Mouse (Mus musculus): Measurements from ENCODE around the gene She. TPM values are rescaled to one million over a fixed set of nuclear protein-coding genes. Genes with fewer than 3 reads are reported as not detected.

Gene She
- polyA plus RNA-seq, 1 experiment from 2014 or later: 3.1 TPM

DNA sequence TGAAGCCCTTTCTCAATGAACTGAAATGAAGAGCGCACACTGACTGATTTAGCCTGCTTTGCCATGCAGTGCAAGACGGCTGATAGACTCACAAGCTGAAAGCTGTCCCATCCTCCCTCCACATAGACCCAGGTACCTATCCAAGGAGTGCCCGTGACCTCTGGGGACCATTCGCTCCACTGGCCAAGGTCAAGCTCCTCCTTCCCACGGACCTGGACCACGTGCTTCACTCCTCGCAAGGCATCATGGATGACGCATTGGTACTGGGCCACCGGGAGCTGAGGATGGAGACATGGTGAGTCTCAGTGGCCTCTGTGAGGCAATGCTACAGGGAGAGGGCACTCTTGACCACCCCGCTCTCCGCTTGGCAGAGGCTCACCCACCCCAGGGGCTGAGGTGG is 54.6 kb downstream of the She start:
- Histone ChIP-seq H3K4me2 (ENCODE audit: low read depth, severe bottlenecking) (no peak overlapping the region), H3K9ac (ENCODE audit: low read length) (no peak overlapping the region), H3K4me3 (ENCODE audit: low read depth, low read length) (no peak overlapping the region), H3K27me3 (ENCODE audit: control insufficient read depth, insufficient read depth, low read length) (no peaks in the 10 kb centered on the region), H3K27ac (replicated peaks; ENCODE audit: low read depth, low read length) (no peak overlapping the region), H3K4me1 (ENCODE audit: control insufficient read depth, insufficient read depth, low read length) (peaks cover 5% of the 10 kb centered on the region), H3K9me3 (ENCODE audit: control insufficient read depth, low read length) (no peaks in the 10 kb centered on the region), H3K36me3 (ENCODE audit: control insufficient read depth, insufficient read depth, low read length) (no peaks in the 10 kb centered on the region)
- WGBS: 92% methylated on average over 11 of the region's 11 CpGs
- DNase-seq (ENCODE audit: low spot score): no peak
- ATAC-seq (ENCODE audit: insufficient number of reproducible peaks, low FRiP score, low TSS enrichment, low read depth): no peak

DNA sequence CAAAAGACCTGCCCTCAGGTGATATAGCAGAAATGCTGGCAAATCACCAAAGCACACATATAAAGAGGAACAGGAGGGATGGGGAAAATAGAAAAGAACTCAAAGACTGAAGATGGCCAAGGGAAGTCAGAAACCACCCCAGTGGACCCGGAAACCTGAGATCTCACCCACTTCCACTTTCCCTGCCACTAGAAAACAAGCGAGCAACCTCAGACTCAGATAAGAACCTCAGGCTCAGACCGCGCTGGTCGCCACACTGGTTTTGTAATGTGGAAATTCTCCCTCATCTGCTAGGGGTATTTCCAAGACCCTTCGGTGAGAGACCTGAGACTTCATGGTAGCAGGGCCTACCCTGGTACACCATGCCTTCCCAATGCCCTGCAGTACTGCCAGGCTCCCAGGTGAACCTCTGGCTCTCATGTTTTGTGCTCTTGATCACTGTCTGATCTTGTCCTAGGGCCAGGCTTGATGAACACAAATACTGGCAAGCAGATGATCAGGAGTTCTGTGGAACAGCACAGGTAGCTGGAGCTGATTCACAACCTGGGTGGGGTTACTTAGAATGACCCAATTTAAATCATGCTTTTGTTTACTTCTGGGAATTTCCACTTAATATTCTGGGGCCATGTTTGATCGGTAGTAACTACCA is 56.5 kb downstream of the She start:
- no peak for ATAC-seq (ENCODE audit: insufficient number of reproducible peaks, low FRiP score, low TSS enrichment, low read depth)
- Histone ChIP-seq H3K4me3 (ENCODE audit: low read depth, low read length) (no peak overlapping the region), H3K4me1 (ENCODE audit: control insufficient read depth, insufficient read depth, low read length) (peaks cover 5% of the 10 kb centered on the region), H3K27ac (replicated peaks; ENCODE audit: low read depth, low read length) (no peak overlapping the region), H3K27me3 (ENCODE audit: control insufficient read depth, insufficient read depth, low read length) (no peaks in the 10 kb centered on the region), H3K36me3 (ENCODE audit: control insufficient read depth, insufficient read depth, low read length) (no peaks in the 10 kb centered on the region), H3K4me2 (ENCODE audit: low read depth, severe bottlenecking) (no peak overlapping the region), H3K9ac (ENCODE audit: low read length) (no peak overlapping the region), H3K9me3 (ENCODE audit: control insufficient read depth, low read length) (no peaks in the 10 kb centered on the region)
- WGBS: 93% methylated on average over 7 of the region's 7 CpGs
- no peak for DNase-seq (ENCODE audit: low spot score)

DNA sequence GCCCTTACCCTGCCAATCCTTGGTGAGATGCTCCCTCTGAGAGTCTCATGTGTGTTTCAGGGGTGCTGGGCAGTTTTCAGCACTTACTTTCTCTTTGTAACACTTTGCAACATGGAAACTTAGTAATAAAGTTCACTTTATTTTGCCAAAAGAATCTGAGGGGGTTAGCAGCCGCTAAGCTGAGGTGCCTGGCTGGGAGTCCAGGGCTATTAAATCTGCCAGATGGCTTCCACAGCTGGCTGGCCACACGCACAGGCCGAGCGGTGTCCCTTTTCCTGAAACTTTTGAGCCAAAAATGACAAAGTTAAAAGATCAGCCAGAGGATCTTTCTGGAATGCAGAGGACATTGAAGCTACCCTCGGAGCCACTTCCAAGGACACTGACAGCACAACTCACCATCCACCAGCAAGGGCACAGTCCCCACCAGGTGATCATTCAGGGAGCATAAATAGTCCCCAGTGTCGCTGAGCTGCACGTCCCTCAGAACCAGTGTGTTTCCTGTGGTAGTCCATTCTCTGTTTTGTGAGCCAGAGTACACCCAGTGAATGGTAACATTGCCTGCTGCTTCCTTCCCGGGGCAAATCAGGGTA is 58.8 kb downstream of the She start:
- Histone ChIP-seq H3K27ac (replicated peaks; ENCODE audit: low read depth, low read length) (peak overlapping the region; percentile 49), H3K4me1 (ENCODE audit: control insufficient read depth, insufficient read depth, low read length) (peaks cover 5% of the 10 kb centered on the region), H3K4me2 (ENCODE audit: low read depth, severe bottlenecking) (no peak overlapping the region), H3K9ac (ENCODE audit: low read length) (no peak overlapping the region; the same call in 1 of the 2 replicates), H3K36me3 (ENCODE audit: control insufficient read depth, insufficient read depth, low read length) (no peaks in the 10 kb centered on the region), H3K27me3 (ENCODE audit: control insufficient read depth, insufficient read depth, low read length) (no peaks in the 10 kb centered on the region), H3K9me3 (ENCODE audit: control insufficient read depth, low read length) (no peaks in the 10 kb centered on the region), H3K4me3 (ENCODE audit: low read depth, low read length) (no peak overlapping the region)
- DNase-seq (ENCODE audit: low spot score): peak; percentile 58
- 37% methylated on average over 8 of the region's 8 CpGs for WGBS
- no peak for ATAC-seq (ENCODE audit: insufficient number of reproducible peaks, low FRiP score, low TSS enrichment, low read depth)

DNA sequence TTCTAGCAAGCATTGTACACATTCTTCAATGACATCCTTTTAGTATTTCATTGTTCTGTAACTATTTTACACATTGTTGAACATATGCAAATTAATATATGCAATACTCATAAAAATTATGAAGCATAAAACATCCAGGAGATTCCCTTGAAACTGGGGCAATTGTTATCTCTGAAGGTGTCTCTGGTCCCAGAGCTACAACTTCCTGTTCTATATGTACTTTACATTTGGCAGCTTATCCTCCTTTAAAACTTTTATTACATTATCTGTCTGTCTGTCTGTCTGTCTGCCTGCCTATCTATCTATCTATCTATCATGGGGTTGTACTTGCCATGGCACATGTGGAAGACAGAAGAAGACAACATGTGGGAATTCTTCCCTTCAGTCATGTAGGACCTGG is 60.5 kb downstream of the She start:
- Histone ChIP-seq H3K4me2 (ENCODE audit: low read depth, severe bottlenecking) (no peak overlapping the region), H3K9ac (ENCODE audit: low read length) (no peak overlapping the region), H3K4me1 (ENCODE audit: control insufficient read depth, insufficient read depth, low read length) (peaks cover 5% of the 10 kb centered on the region), H3K4me3 (ENCODE audit: low read depth, low read length) (no peak overlapping the region), H3K36me3 (ENCODE audit: control insufficient read depth, insufficient read depth, low read length) (no peaks in the 10 kb centered on the region), H3K27ac (replicated peaks; ENCODE audit: low read depth, low read length) (no peak overlapping the region), H3K27me3 (ENCODE audit: control insufficient read depth, insufficient read depth, low read length) (no peaks in the 10 kb centered on the region), H3K9me3 (ENCODE audit: control insufficient read depth, low read length) (no peaks in the 10 kb centered on the region)
- no peak for ATAC-seq (ENCODE audit: insufficient number of reproducible peaks, low FRiP score, low TSS enrichment, low read depth)
- no peak for DNase-seq (ENCODE audit: low spot score)

DNA sequence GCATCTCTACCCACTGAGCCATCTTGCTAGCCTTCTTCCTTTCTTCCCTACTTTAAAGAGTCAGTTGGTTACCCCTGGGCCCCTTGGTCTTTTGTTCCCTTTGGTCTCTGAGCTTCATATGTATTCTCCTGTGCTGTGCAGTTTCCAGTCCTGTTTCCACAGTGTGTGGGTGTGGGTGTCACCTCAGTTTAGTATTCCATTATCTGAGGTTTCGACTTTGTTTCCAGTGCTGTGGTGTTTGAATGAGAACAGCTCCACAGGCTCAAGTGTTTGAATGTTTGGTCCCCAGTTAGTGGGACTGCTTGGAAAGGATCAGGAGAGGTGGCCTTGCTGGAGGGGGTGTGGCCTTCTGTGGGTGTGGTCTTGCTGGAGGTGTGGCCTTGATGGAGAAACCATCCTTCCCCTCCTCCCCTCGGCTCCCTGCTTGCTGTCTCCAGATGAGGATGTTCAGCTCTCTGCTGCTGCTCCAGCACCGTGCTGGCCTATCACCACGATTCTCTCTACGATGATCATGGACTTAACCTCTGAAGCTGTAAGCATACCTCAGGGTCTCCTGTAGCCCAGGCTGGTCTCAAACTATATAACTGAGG is 61.4 kb downstream of the She start:
- no peak for DNase-seq (ENCODE audit: low spot score)
- no peak overlapping the region for H3K4me3 ChIP-seq (ENCODE audit: low read depth, low read length)
- WGBS: 86% methylated on average over 5 of the region's 5 CpGs
- H3K36me3 ChIP-seq (ENCODE audit: control insufficient read depth, insufficient read depth, low read length): no peaks in the 10 kb centered on the region
- H3K4me2 ChIP-seq (ENCODE audit: low read depth, severe bottlenecking): no peak overlapping the region
- ATAC-seq (ENCODE audit: insufficient number of reproducible peaks, low FRiP score, low TSS enrichment, low read depth): no peak
- no peak overlapping the region for H3K9ac ChIP-seq (ENCODE audit: low read length)
- H3K27ac ChIP-seq (replicated peaks; ENCODE audit: low read depth, low read length): no peak overlapping the region
- no peaks in the 10 kb centered on the region for H3K9me3 ChIP-seq (ENCODE audit: control insufficient read depth, low read length)
- H3K27me3 ChIP-seq (ENCODE audit: control insufficient read depth, insufficient read depth, low read length): no peaks in the 10 kb centered on the region
- peaks cover 5% of the 10 kb centered on the region for H3K4me1 ChIP-seq (ENCODE audit: control insufficient read depth, insufficient read depth, low read length)

DNA sequence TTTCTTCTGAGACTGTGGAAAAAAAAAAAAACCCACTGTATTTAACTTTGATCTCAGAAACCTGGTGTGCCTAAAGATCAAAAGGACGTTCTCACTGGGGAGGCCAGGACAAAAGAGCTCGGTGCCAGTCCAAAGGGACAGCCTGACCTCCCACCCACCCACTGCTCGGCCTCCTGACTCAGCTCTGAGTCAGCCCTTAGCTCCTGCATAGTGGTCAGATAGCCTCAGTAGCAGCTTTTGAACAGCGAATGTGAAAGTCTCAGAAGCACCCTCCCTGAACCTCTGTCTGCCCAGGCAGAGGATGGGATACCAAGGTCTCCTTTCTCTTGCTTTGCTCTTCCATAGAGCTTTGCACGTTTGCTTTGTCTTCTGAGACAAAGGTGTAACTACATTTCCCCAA is 65.4 kb downstream of the She start:
- Histone ChIP-seq H3K27me3 (ENCODE audit: control insufficient read depth, insufficient read depth, low read length) (no peaks in the 10 kb centered on the region), H3K27ac (replicated peaks; ENCODE audit: low read depth, low read length) (no peak overlapping the region), H3K4me3 (ENCODE audit: low read depth, low read length) (no peak overlapping the region), H3K4me1 (ENCODE audit: control insufficient read depth, insufficient read depth, low read length) (no peaks in the 10 kb centered on the region), H3K9me3 (ENCODE audit: control insufficient read depth, low read length) (no peaks in the 10 kb centered on the region), H3K4me2 (ENCODE audit: low read depth, severe bottlenecking) (no peak overlapping the region), H3K9ac (ENCODE audit: low read length) (no peak overlapping the region), H3K36me3 (ENCODE audit: control insufficient read depth, insufficient read depth, low read length) (no peaks in the 10 kb centered on the region)
- no peak for DNase-seq (ENCODE audit: low spot score)
- 26% methylated on average over 5 of the region's 5 CpGs for WGBS
- no peak for ATAC-seq (ENCODE audit: insufficient number of reproducible peaks, low FRiP score, low TSS enrichment, low read depth)

DNA sequence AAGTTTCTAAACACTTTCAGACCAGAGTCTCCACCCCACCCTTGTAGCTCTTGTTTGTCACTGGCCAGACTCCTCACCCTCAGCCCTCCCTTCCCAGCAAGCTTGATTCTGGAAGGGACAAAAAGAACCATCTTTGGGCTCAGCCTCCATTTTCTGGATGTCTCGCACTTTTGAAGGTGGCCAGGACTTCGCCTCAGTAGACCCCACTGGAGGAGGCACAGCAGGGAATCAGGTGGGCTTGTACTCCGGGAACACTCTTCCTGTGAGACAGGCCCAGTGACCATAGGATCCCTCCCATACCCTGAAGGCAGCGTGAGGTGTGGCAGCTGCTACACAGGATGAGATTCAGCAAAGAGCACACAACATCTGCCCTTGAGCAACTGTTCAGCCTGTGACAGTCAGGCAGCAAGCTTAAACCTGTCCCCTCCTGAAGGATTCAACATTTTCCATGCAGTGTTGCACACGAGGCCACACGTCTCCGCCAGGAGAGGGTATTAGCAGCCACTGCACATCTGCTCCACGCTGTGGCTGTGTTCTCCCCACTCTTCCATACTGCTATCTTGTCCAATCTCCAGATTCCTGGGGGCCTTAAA is 66.1 kb downstream of the She start:
- H3K4me2 ChIP-seq (ENCODE audit: low read depth, severe bottlenecking): no peak overlapping the region
- H3K27me3 ChIP-seq (ENCODE audit: control insufficient read depth, insufficient read depth, low read length): no peaks in the 10 kb centered on the region
- no peak overlapping the region for H3K27ac ChIP-seq (replicated peaks; ENCODE audit: low read depth, low read length)
- no peaks in the 10 kb centered on the region for H3K4me1 ChIP-seq (ENCODE audit: control insufficient read depth, insufficient read depth, low read length)
- H3K9me3 ChIP-seq (ENCODE audit: control insufficient read depth, low read length): no peaks in the 10 kb centered on the region
- no peak for ATAC-seq (ENCODE audit: insufficient number of reproducible peaks, low FRiP score, low TSS enrichment, low read depth)
- no peak overlapping the region for H3K4me3 ChIP-seq (ENCODE audit: low read depth, low read length)
- DNase-seq (ENCODE audit: low spot score): no peak
- 77% methylated on average over 8 of the region's 8 CpGs for WGBS
- H3K36me3 ChIP-seq (ENCODE audit: control insufficient read depth, insufficient read depth, low read length): no peaks in the 10 kb centered on the region
- no peak overlapping the region for H3K9ac ChIP-seq (ENCODE audit: low read length)

DNA sequence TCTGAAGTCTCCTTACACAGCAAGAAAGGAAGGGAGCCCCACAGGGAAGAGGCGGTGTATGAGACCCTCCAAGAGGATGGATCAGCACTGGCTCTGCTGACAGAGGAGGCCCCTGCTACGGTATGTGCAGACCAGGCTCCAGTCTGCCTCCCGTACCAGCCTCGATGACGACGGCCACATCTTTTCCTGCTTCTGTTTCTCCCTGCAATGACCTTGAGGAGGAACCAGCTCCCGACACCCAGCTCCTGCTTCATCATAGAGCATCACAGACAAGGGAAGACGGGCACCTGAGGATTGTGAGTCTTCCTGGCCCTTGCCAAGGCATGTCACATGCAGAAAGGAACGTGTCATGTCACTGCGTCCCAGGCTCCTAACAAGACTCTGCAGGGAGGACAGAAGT is 66.8 kb downstream of the She start:
- no peaks in the 10 kb centered on the region for H3K9me3 ChIP-seq (ENCODE audit: control insufficient read depth, low read length)
- H3K9ac ChIP-seq (ENCODE audit: low read length): no peak overlapping the region
- H3K4me1 ChIP-seq (ENCODE audit: control insufficient read depth, insufficient read depth, low read length): no peaks in the 10 kb centered on the region
- ATAC-seq (ENCODE audit: insufficient number of reproducible peaks, low FRiP score, low TSS enrichment, low read depth) (no peak), DNase-seq (ENCODE audit: low spot score) (no peak)
- no peak overlapping the region for H3K4me2 ChIP-seq (ENCODE audit: low read depth, severe bottlenecking)
- no peaks in the 10 kb centered on the region for H3K36me3 ChIP-seq (ENCODE audit: control insufficient read depth, insufficient read depth, low read length)
- 74% methylated on average over 10 of the region's 10 CpGs for WGBS
- no peaks in the 10 kb centered on the region for H3K27me3 ChIP-seq (ENCODE audit: control insufficient read depth, insufficient read depth, low read length)
- H3K4me3 ChIP-seq (ENCODE audit: low read depth, low read length): no peak overlapping the region
- H3K27ac ChIP-seq (replicated peaks; ENCODE audit: low read depth, low read length): no peak overlapping the region
